ENCODE assay signal across 27 mouse cellular contexts in the genomic region with DNA sequence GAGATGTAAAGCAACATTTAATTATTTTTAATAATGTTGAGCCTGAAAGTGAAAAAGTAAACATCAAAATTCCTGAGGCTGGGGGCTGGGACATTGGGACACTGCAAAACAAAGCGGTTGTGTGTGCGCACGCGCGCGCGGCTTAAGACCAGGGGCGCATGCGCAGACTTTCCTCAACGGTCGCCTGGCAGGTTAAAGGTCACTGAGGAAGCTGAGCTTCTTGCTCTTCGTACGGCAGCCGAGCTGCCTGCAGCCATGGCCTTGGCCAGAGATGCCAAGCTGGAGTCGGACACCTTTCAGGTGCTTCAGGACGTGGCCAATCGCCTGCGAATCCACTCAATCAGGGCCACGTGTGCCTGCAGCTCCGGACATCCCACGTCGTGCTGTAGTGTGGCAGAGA. TPM values are rescaled to one million over a fixed set of nuclear protein-coding genes. Genes with fewer than 3 reads are reported as not detected.
"Had no signal": no experiment of that assay in that cellular context is flagged by ENCODE, and none has a peak within 500 bp of the region (broad histone marks: within the 10 kb centered on the region; RNA-seq: fewer than 3 reads in every experiment).

A gene (plus strand): TSS at position 220 of the 400 bp plus-strand sequence.

- H3K36me3 ChIP-seq: kidney, embryonic 15.5 days; liver, embryonic 13.5 days; midbrain, embryonic 10.5 days; midbrain, embryonic 13.5 days; neural tube, embryonic 13.5 days; stomach, embryonic 15.5 days had no signal

- H3K4me3 ChIP-seq: kidney, embryonic 15.5 days; left cerebral cortex, adult 2 months; liver, embryonic 13.5 days; midbrain, embryonic 10.5 days; midbrain, embryonic 13.5 days; myocyte; neural tube, embryonic 13.5 days; stomach, embryonic 15.5 days had no signal

- H3K9me3 ChIP-seq: kidney, embryonic 15.5 days; liver, embryonic 13.5 days; midbrain, embryonic 10.5 days; midbrain, embryonic 13.5 days; neural tube, embryonic 13.5 days; stomach, embryonic 15.5 days had no signal

- H3K27ac ChIP-seq: kidney, embryonic 15.5 days; left cerebral cortex, adult 2 months; liver, embryonic 13.5 days; midbrain, embryonic 10.5 days; midbrain, embryonic 13.5 days; neural tube, embryonic 13.5 days; stomach, embryonic 15.5 days had no signal

- H3K27me3 ChIP-seq: kidney, embryonic 15.5 days; liver, embryonic 13.5 days; midbrain, embryonic 13.5 days; neural tube, embryonic 13.5 days; stomach, embryonic 15.5 days had no signal

- DNase-seq: kidney, adult 8-10 months; kidney, postnatal 10 days; kidney, postnatal 36 days; layer of hippocampus, postnatal 36 days; liver, embryonic 13.5 days; lung, adult 2 months; lung, postnatal 14 days; lung, postnatal 4 days; retina, postnatal 1 day; right cerebral cortex, postnatal 25 days; spleen, adult 18-20 months; thymus, postnatal 25 days had no signal

- H3K4me1 ChIP-seq: kidney, embryonic 15.5 days; liver, embryonic 13.5 days; midbrain, embryonic 10.5 days; midbrain, embryonic 13.5 days; neural tube, embryonic 13.5 days; stomach, embryonic 15.5 days had no signal

RNA-seq across cellular contexts. Expression of the gene that starts here (rescaled TPM):
- total RNA-seq: liver, adult 2 months; megakaryocyte progenitor cell, adult 5-6 weeks; monocyte, adult 5-6 weeks had no signal
- polyA plus RNA-seq: kidney, embryonic 15.5 days; limb, embryonic 11.5 days; limb, embryonic 14.5 days; liver, adult 2 months; liver, embryonic 13.5 days; liver, embryonic 16.5 days; lung, adult 2 months; lung, embryonic 16.5 days; midbrain, embryonic 10.5 days; myocyte; neural tube, embryonic 13.5 days; stomach, embryonic 15.5 days; thymus, postnatal 0 days had no signal
